In genomic region chr4:116720343-116721097, GRCm38 (mm10) we compare ENCODE assay signal across 8 mouse cellular contexts. TPM values are rescaled to one million over a fixed set of nuclear protein-coding genes. Genes with fewer than 3 reads are reported as not detected.
A peak's percentile ranks its signal among the peaks of the same experiment; 100 is the strongest.
DNase-seq lines count a peak whose midpoint lies in the region; ATAC-seq and TF ChIP-seq lines count a peak whose summit lies in the region.

Gene Tesk2 (plus strand): TSS chr4:116720948.

- peak within 1 kb of the TSS; percentile 72; the same call in 1 of the 2 replicates for H3K27ac ChIP-seq in heart, embryonic 11.5 days (ENCODE audit: low read depth, low read length)
- peak within 1 kb of the TSS; percentile 87 for H3K27ac ChIP-seq in kidney, embryonic 16.5 days (ENCODE audit: low read length)
- H3K27ac ChIP-seq in liver, adult 2 months (replicated peaks; ENCODE audit: insufficient read depth, low read depth, low read length), result peak within 1 kb of the TSS; percentile 88

- H3ac ChIP-seq in C2C12 (ENCODE audit: control insufficient read depth, insufficient read length, low read depth) (peak within 1 kb of the TSS; percentile 95), myocyte (ENCODE audit: control insufficient read depth, insufficient read length) (peak within 1 kb of the TSS; percentile 9)

- H3K9ac ChIP-seq in heart, embryonic 11.5 days (ENCODE audit: low read depth, low read length), result peak within 1 kb of the TSS; percentile 79
- peak within 1 kb of the TSS; percentile 86 for H3K9ac ChIP-seq in kidney, embryonic 16.5 days (replicated peaks; ENCODE audit: low read length)
- peak within 1 kb of the TSS; percentile 83 for H3K9ac ChIP-seq in liver, adult 2 months (ENCODE audit: low read depth, low read length)

- no peaks in the 10 kb centered on the region for H3K9me3 ChIP-seq in erythroblast, embryonic 14.5 days (ENCODE audit: control insufficient read depth, low read length)
- H3K9me3 ChIP-seq in heart, embryonic 11.5 days (replicated peaks; ENCODE audit: control insufficient read depth, low read length), result no peaks in the 10 kb centered on the region
- H3K9me3 ChIP-seq in kidney, embryonic 16.5 days (ENCODE audit: low read length), result no peaks in the 10 kb centered on the region

- peak; percentile 99 for DNase-seq in brain, embryonic 14.5 days (ENCODE audit: low read depth)
- peak; percentile 100 for DNase-seq in liver, adult 2 months (ENCODE audit: extremely low read depth, low read depth, low spot score)
- DNase-seq in splenic B cell, adult 2 months (ENCODE audit: low read depth, low spot score), result peak; percentile 99

- WGBS in heart, embryonic 11.5 days (ENCODE audit: insufficient replicate concordance), result under 1% methylated on average over 33 of the region's 34 CpGs
- WGBS in kidney, embryonic 16.5 days, result under 1% methylated on average over 34 of the region's 34 CpGs
- WGBS in liver, adult 2 months, result under 1% methylated on average over 33 of the region's 34 CpGs

- peak; percentile 41; the same call in 1 of the 2 replicates for TF ChIP-seq POLR2A in brain, embryonic 14.5 days (IDR thresholded peaks at IDR 0.05; ENCODE audit: borderline replicate concordance, extremely low read depth, insufficient read depth, insufficient read length, poor library complexity, severe bottlenecking)
- TF ChIP-seq POLR2A in liver, adult 2 months (IDR thresholded peaks at IDR 0.05; ENCODE audit: extremely low read depth, insufficient read depth, low read length), result peak; percentile 90
- peak; percentile 71 for TF ChIP-seq POLR2A in myocyte (IDR thresholded peaks at IDR 0.05; ENCODE audit: insufficient read length, low read depth)

- peaks cover 14% of the 10 kb centered on the region for H3K4me1 ChIP-seq in erythroblast, embryonic 14.5 days (ENCODE audit: control insufficient read depth)
- H3K4me1 ChIP-seq in heart, embryonic 11.5 days (ENCODE audit: control insufficient read depth, insufficient read depth, low read length), result peaks cover 5% of the 10 kb centered on the region; the same call in 1 of the 2 replicates
- peaks cover 10% of the 10 kb centered on the region; the same call in 1 of the 2 replicates for H3K4me1 ChIP-seq in kidney, embryonic 16.5 days (ENCODE audit: insufficient read depth, low read length)
- H3K4me1 ChIP-seq in liver, adult 2 months (ENCODE audit: control insufficient read depth, insufficient read depth, low read length), result peaks cover 7% of the 10 kb centered on the region

- H3K4me3 ChIP-seq in C2C12 (ENCODE audit: insufficient read depth, poor library complexity, severe bottlenecking), result peak within 1 kb of the TSS; percentile 61
- H3K4me3 ChIP-seq in erythroblast, embryonic 14.5 days (replicated peaks), result peak within 1 kb of the TSS; percentile 71
- peak within 1 kb of the TSS; percentile 77 for H3K4me3 ChIP-seq in heart, embryonic 11.5 days (ENCODE audit: low read depth, low read length)
- H3K4me3 ChIP-seq in kidney, embryonic 16.5 days (ENCODE audit: low read length), result peak within 1 kb of the TSS; percentile 89
- peak within 1 kb of the TSS; percentile 75 for H3K4me3 ChIP-seq in liver, adult 2 months (ENCODE audit: insufficient read depth, low read depth, low read length)
- H3K4me3 ChIP-seq in myocyte, result peak within 1 kb of the TSS; percentile 79

- H3K79me2 ChIP-seq in C2C12 (ENCODE audit: control insufficient read depth, insufficient read depth) (peaks cover 46% of the 10 kb centered on the region), myocyte (ENCODE audit: control insufficient read depth, insufficient read depth) (peaks cover 23% of the 10 kb centered on the region)
- peaks cover 9% of the 10 kb centered on the region; the same call in 1 of the 2 replicates for H3K79me2 ChIP-seq in liver, adult 2 months (ENCODE audit: control insufficient read depth, insufficient read depth, low read length)

- peaks cover 35% of the 10 kb centered on the region for H3K79me3 ChIP-seq in C2C12 (ENCODE audit: low read depth)

- peak; percentile 98 for ATAC-seq in heart, embryonic 11.5 days (replicated peaks; ENCODE audit: insufficient number of reproducible peaks, low FRiP score, low TSS enrichment)
- ATAC-seq in kidney, embryonic 16.5 days (ENCODE audit: low FRiP score, low TSS enrichment), result peak; percentile 98

- TF ChIP-seq CTCF in C2C12 (IDR thresholded peaks at IDR 0.05; ENCODE audit: control insufficient read depth, insufficient read depth, insufficient read length), result no peak
- no peak for TF ChIP-seq CTCF in brain, embryonic 14.5 days (IDR thresholded peaks at IDR 0.05; ENCODE audit: borderline replicate concordance, extremely low read depth, insufficient read depth, insufficient read length)
- TF ChIP-seq CTCF in liver, adult 2 months (IDR thresholded peaks at IDR 0.05; ENCODE audit: low read depth, low read length), result no peak

- H3K36me3 ChIP-seq in C2C12 (ENCODE audit: control insufficient read depth, insufficient read depth) (peaks cover 12% of the 10 kb centered on the region), myocyte (ENCODE audit: control insufficient read depth, insufficient read depth) (no peaks in the 10 kb centered on the region)
- H3K36me3 ChIP-seq in erythroblast, embryonic 14.5 days (ENCODE audit: control insufficient read depth), result no peaks in the 10 kb centered on the region; the same call in 1 of the 2 replicates
- no peaks in the 10 kb centered on the region for H3K36me3 ChIP-seq in heart, embryonic 11.5 days (ENCODE audit: control insufficient read depth, insufficient read depth, low read length)
- H3K36me3 ChIP-seq in kidney, embryonic 16.5 days (ENCODE audit: insufficient read depth, low read length), result no peaks in the 10 kb centered on the region; the same call in 1 of the 2 replicates
- no peaks in the 10 kb centered on the region for H3K36me3 ChIP-seq in liver, adult 2 months (ENCODE audit: control insufficient read depth, insufficient read depth, low read length)
- H3K36me3 ChIP-seq in splenic B cell, adult 2 months (ENCODE audit: control insufficient read depth, insufficient read depth, low read length, poor library complexity, severe bottlenecking), result no peaks in the 10 kb centered on the region

- no peaks in the 10 kb centered on the region for H3K27me3 ChIP-seq in C2C12 (ENCODE audit: control insufficient read depth, insufficient read depth, insufficient read length)
- peaks cover 21% of the 10 kb centered on the region for H3K27me3 ChIP-seq in erythroblast, embryonic 14.5 days (ENCODE audit: control insufficient read depth)
- H3K27me3 ChIP-seq in heart, embryonic 11.5 days (ENCODE audit: control insufficient read depth, insufficient read depth, low read length), result no peaks in the 10 kb centered on the region
- no peaks in the 10 kb centered on the region for H3K27me3 ChIP-seq in kidney, embryonic 16.5 days (ENCODE audit: insufficient read depth, low read length)
- no peaks in the 10 kb centered on the region for H3K27me3 ChIP-seq in liver, adult 2 months (ENCODE audit: control insufficient read depth, insufficient read depth, low read length)
- H3K27me3 ChIP-seq in myocyte (ENCODE audit: control insufficient read depth, insufficient read depth, insufficient read length), result no peaks in the 10 kb centered on the region
- H3K27me3 ChIP-seq in splenic B cell, adult 2 months (ENCODE audit: control insufficient read depth, insufficient read depth, low read length, poor library complexity, severe bottlenecking), result no peaks in the 10 kb centered on the region

- peak within 1 kb of the TSS; percentile 71 for H3K4me2 ChIP-seq in heart, embryonic 11.5 days
- H3K4me2 ChIP-seq in kidney, embryonic 16.5 days (replicated peaks; ENCODE audit: low read depth, low read length), result peak within 1 kb of the TSS; percentile 90
- peak within 1 kb of the TSS; percentile 95 for H3K4me2 ChIP-seq in myocyte (ENCODE audit: low read depth)

TF ChIP-seq in C2C12, 6 proteins besides CTCF, POLR2A, EP300 and RAD21:
- TF ChIP-seq MAX (IDR thresholded peaks at IDR 0.05), result peak; percentile 63
- TF ChIP-seq FOSL1 (IDR thresholded peaks at IDR 0.05; ENCODE audit: insufficient read depth, low read length, poor library complexity, severe bottlenecking), result no peak
- no peak for TF ChIP-seq CEBPB (IDR thresholded peaks at IDR 0.05; ENCODE audit: low read depth)
- TF ChIP-seq MYOG (IDR thresholded peaks at IDR 0.05; ENCODE audit: control insufficient read depth, extremely low read depth, insufficient read length), result no peak
- no peak for TF ChIP-seq MYOD1 (IDR thresholded peaks at IDR 0.05; ENCODE audit: control insufficient read depth, insufficient read length, low read depth)
- TF ChIP-seq USF1 (IDR thresholded peaks at IDR 0.05; ENCODE audit: low read depth), result peak; percentile 95

TF ChIP-seq in myocyte, 11 proteins besides CTCF, POLR2A, EP300 and RAD21:
- TF ChIP-seq MYOD1 (IDR thresholded peaks at IDR 0.05; ENCODE audit: control insufficient read depth in 1 of 3, insufficient read length in 2 of 3, low read depth in 2 of 3) (peak in 1 of 3 experiments; percentile 5), POLR2AphosphoS2 (IDR thresholded peaks at IDR 0.05; ENCODE audit: insufficient read length, low read depth) (peak; percentile 78), CEBPB (IDR thresholded peaks at IDR 0.05; ENCODE audit: insufficient read depth, poor library complexity, severe bottlenecking) (no peak), REST (IDR thresholded peaks at IDR 0.05; ENCODE audit: insufficient read depth, insufficient read length) (no peak), E2F4 (IDR thresholded peaks at IDR 0.05; ENCODE audit: insufficient read depth) (peak; percentile 24), MYOG (IDR thresholded peaks at IDR 0.05; ENCODE audit: control insufficient read depth in 1 of 3, insufficient read depth in 1 of 3, insufficient read length in 2 of 3, low read depth in 2 of 3) (no peak), USF1 (IDR thresholded peaks at IDR 0.05; ENCODE audit: low read depth) (peak; percentile 97), TCF12 (IDR thresholded peaks at IDR 0.05; ENCODE audit: insufficient read depth, poor library complexity, severe bottlenecking) (no peak), TCF3 (IDR thresholded peaks at IDR 0.05; ENCODE audit: insufficient read length, low read depth) (no peak), MAX (IDR thresholded peaks at IDR 0.05; ENCODE audit: low read depth) (no peak), SRF (IDR thresholded peaks at IDR 0.05; ENCODE audit: control insufficient read depth, insufficient read length, low read depth) (no peak)
TF ChIP-seq in myocyte: peak in this region for 4.

RNA-seq across cellular contexts. Expression of gene Tesk2, which starts in this region (rescaled TPM):
- 12.0 TPM for polyA plus RNA-seq in C2C12 (2012; fragmentation: generic; extraction: Trizol)
- polyA plus RNA-seq in brain, embryonic 14.5 days (2012; rRNA removed), result 3.1 and 3.9 TPM in 2 replicates
- 0.01 and 0.02 TPM in 2 replicates for polyA plus RNA-seq in erythroblast, embryonic 14.5 days (2012)
- polyA plus RNA-seq in heart, embryonic 11.5 days (2014; fragmentation: Nextera tagmentation; extraction: Ambion mirVana), result 3.2 and 4.6 TPM in 2 replicates
- polyA plus RNA-seq in kidney, embryonic 16.5 days (2015; fragmentation: Nextera tagmentation; extraction: Ambion mirVana), result 8.2 and 9.2 TPM in 2 replicates
- total RNA-seq in liver, adult 2 months (2014; rRNA removed), result 11.5 and 13.6 TPM in 2 replicates
- 7.2 and 7.8 TPM in 2 replicates for polyA plus RNA-seq in liver, adult 2 months (2012; rRNA removed)
- polyA plus RNA-seq in myocyte (2012; fragmentation: generic; extraction: Trizol), result 3.8 TPM

Comparison
In these comparisons a context has a peak if more than half of its experiments do, and no peak if none do; other contexts are left out.
1. Peak in every context shown above with its lines: DNase-seq, ATAC-seq, H3K4me3 ChIP-seq and H3K27ac ChIP-seq.